Mouse (Mus musculus) liver, adult 2 months (tissue): ENCODE measurements around the gene Glis2. TPM values are rescaled to one million over a fixed set of nuclear protein-coding genes. Genes with fewer than 3 reads are reported as not detected.
"Not testable (repeated sequence)": the region's sequence is repeated elsewhere in the genome, so short reads cannot be mapped to it uniquely, and the experiment has no call there.

Experiments used
- DNase-seq: peaks from one replicate; pipeline ENCODE4 v3.0.0-alpha.2; 2011; ENCODE audit warnings: low read depth, low spot score; ENCODE audit errors: extremely low read depth
- H3K27ac ChIP-seq: fragments of 200-500 bp; replicated peaks from 2 replicates; pipeline ENCODE4 v1.5.1; 2012; ENCODE audit warnings: low read depth, mild to moderate bottlenecking, control low read depth, inconsistent platforms, low read length; ENCODE audit not compliant: insufficient read depth
- H3K27me3 ChIP-seq: fragments of 200-500 bp; 2 replicates; pipeline ENCODE4 v1.6.1; 2012; ENCODE audit warnings: mild to moderate bottlenecking, moderate library complexity, low read length, inconsistent platforms; ENCODE audit not compliant: control insufficient read depth, insufficient read depth
- H3K36me3 ChIP-seq: fragments of 200-500 bp; 2 replicates; pipeline ENCODE4 v1.6.1; 2012; ENCODE audit warnings: low read length, inconsistent platforms; ENCODE audit not compliant: control insufficient read depth, insufficient read depth
- H3K4me1 ChIP-seq: fragments of 200-500 bp; 2 replicates; pipeline ENCODE4 v1.6.1; 2011; ENCODE audit warnings: low read length; ENCODE audit not compliant: control insufficient read depth, insufficient read depth
- H3K4me3 ChIP-seq: fragments of 200-500 bp; 2 replicates; pipeline ENCODE4 v1.5.1; 2011; ENCODE audit warnings: low read depth, mild to moderate bottlenecking, control low read depth, low read length, moderate library complexity; ENCODE audit not compliant: insufficient read depth
- H3K79me2 ChIP-seq: fragments of 200-500 bp; 2 replicates; pipeline ENCODE4 v1.6.1; 2012; ENCODE audit warnings: inconsistent platforms, mild to moderate bottlenecking, low read length, moderate library complexity; ENCODE audit not compliant: control insufficient read depth, insufficient read depth
- H3K9ac ChIP-seq: fragments of 200-500 bp; 2 replicates; pipeline ENCODE4 v1.6.1; 2012; ENCODE audit warnings: low read depth, mild to moderate bottlenecking, control low read depth, inconsistent platforms, low read length
- CTCF ChIP-seq: fragments of 200-500 bp; IDR thresholded peaks from 2 replicates; pipeline ENCODE4 v1.5.1; 2011; ENCODE audit warnings: low read depth, low read length, control low read depth
- POLR2A ChIP-seq: fragments of 200-500 bp; IDR thresholded peaks from 2 replicates; pipeline ENCODE4 v1.6.1; 2011; ENCODE audit warnings: low read length, control low read depth; ENCODE audit not compliant: insufficient read depth; ENCODE audit errors: extremely low read depth
- WGBS: fragments of 180-500 bp; shearing (Covaris S2); methylation state at CpG from one replicate; pipeline ENCODE4 v1.1.7; 2018; 5-methylcytosine and 5-hydroxymethylcytosine counted together
- polyA plus RNA-seq: library from polyadenylated mRNA; depleted of rRNA; stranded (reverse); fragments of >200 nt; gene quantifications from 2 replicates; pipeline ENCODE4 v1.2.3, GENCODE M21; 2012
- total RNA-seq: library from RNA; depleted of rRNA; stranded (reverse); fragments of >200 nt; gene quantifications from 2 replicates; pipeline ENCODE4 v1.2.3, GENCODE M21; 2014

Glis2 gene
- total and polyA plus RNA-seq, 2 experiments = 0.55 to 2.5 TPM

GRCm38 (mm10) chr16:4570737-4571136 is 23.8 kb upstream of the Glis2 start:
- Histone ChIP-seq H3K27me3 (no peaks in the 10 kb centered on the region), H3K27ac (no peak overlapping the region), H3K4me3 (no peak overlapping the region), H3K36me3 (no peaks in the 10 kb centered on the region), H3K9ac (no peak overlapping the region), H3K4me1 (no peaks in the 10 kb centered on the region), H3K79me2 (no peaks in the 10 kb centered on the region)
- TF ChIP-seq CTCF (no peak), POLR2A (no peak)
- no peak for DNase-seq
- 91% methylated on average over 4 of the region's 4 CpGs for WGBS

- no peak for DNase-seq
- Histone ChIP-seq H3K27me3 (no peaks in the 10 kb centered on the region), H3K27ac (no peak overlapping the region), H3K9ac (no peak overlapping the region), H3K79me2 (no peaks in the 10 kb centered on the region), H3K4me3 (no peak overlapping the region), H3K36me3 (no peaks in the 10 kb centered on the region), H3K4me1 (no peaks in the 10 kb centered on the region)
- TF ChIP-seq POLR2A (no peak), CTCF (no peak)
- 80% methylated on average over 2 of the region's 2 CpGs for WGBS
Observed at GRCm38 (mm10) chr16:4576038-4576437, 18.5 kb upstream of the Glis2 start.

GRCm38 (mm10) chr16:4576873-4577272 is 17.6 kb upstream of the Glis2 start:
- Histone ChIP-seq H3K4me3 (no peak overlapping the region), H3K9ac (no peak overlapping the region), H3K27ac (no peak overlapping the region), H3K27me3 (no peaks in the 10 kb centered on the region), H3K79me2 (no peaks in the 10 kb centered on the region), H3K36me3 (no peaks in the 10 kb centered on the region), H3K4me1 (no peaks in the 10 kb centered on the region)
- WGBS = 75% methylated on average over 2 of the region's 2 CpGs
- DNase-seq = no peak
- TF ChIP-seq CTCF (no peak), POLR2A (no peak)

GRCm38 (mm10) chr16:4578630-4579029 is 15.9 kb upstream of the Glis2 start:
- Histone ChIP-seq H3K27ac (no peak overlapping the region), H3K27me3 (no peaks in the 10 kb centered on the region), H3K79me2 (no peaks in the 10 kb centered on the region), H3K9ac (no peak overlapping the region), H3K36me3 (no peaks in the 10 kb centered on the region), H3K4me3 (no peak overlapping the region), H3K4me1 (no peaks in the 10 kb centered on the region)
- 69% methylated on average over 7 of the region's 7 CpGs for WGBS
- no peak for DNase-seq
- no peak for TF ChIP-seq CTCF
- TF ChIP-seq POLR2A = no peak

- WGBS = 92% methylated on average over 4 of the region's 4 CpGs
- not testable (repeated sequence) for H3K36me3 ChIP-seq, H3K4me1 ChIP-seq, H3K4me3 ChIP-seq, H3K27me3 ChIP-seq, DNase-seq, H3K79me2 ChIP-seq, H3K9ac ChIP-seq, H3K27ac ChIP-seq
Observed at GRCm38 (mm10) chr16:4581179-4581578, 13.3 kb upstream of the Glis2 start.

- Histone ChIP-seq H3K27me3 (no peaks in the 10 kb centered on the region), H3K27ac (no peak overlapping the region), H3K79me2 (no peaks in the 10 kb centered on the region), H3K4me3 (no peak overlapping the region), H3K4me1 (peaks cover 5% of the 10 kb centered on the region), H3K36me3 (no peaks in the 10 kb centered on the region), H3K9ac (no peak overlapping the region)
- no peak for DNase-seq
- TF ChIP-seq POLR2A (no peak), CTCF (no peak)
- WGBS = 75% methylated on average over 3 of the region's 3 CpGs
Observed at GRCm38 (mm10) chr16:4583807-4584206, 10.7 kb upstream of the Glis2 start.
